Mouse (Mus musculus) brain, adult 10 weeks (tissue): ENCODE measurements around the gene Cdx2. TPM values are rescaled to one million over a fixed set of nuclear protein-coding genes. Genes with fewer than 3 reads are reported as not detected.

Experiments used
- polyA plus RNA-seq: library from polyadenylated mRNA; stranded (reverse); fragments of 350-450 nt; fragmentation: Illumina TruSeq; extraction: RNeasy Lipid Tissue Mini Kit (QIAGEN cat#74804); gene quantifications from one replicate; pipeline ENCODE4 v1.2.3, GENCODE M21; 2015; ENCODE audit warnings: low read depth, low replicate concordance

Gene Cdx2
- polyA plus RNA-seq, result not detected

DNA sequence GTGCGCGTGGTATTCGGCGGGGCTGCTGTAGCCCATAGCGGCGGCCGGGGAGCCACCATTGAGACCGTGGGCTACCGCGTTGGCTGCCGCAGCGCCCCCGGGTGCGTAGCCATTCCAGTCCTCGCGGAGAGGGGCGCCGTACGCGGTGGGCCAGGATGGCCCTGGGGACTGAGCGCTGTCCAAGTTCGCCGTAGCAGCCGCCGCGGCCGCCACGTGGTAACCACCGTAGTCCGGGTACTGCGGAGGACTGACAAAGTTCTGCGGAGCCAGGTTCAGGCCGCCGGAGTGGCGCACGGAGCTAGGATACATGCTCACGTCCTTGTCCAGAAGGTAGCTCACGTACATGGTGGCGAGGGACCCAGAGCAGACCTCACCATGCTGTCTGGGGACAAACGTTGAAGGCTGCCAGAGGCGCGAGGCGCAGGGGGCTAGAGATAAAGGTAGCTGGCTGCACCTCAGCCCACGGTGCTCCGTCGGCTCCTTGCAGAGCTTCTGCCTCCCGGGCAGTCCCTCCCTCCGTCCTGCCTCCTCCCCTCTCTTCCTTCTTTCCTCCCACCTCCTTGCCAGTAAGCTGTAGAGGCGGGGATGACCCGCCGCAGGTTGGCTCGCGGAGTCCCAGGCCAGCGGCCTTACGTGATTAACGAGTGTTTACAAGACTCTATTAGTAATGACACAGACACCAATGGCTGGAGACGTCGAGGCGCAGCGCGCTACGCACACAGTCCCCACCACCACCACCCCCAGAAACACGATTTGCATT lies at the start of gene Cdx2:
Gene Cdx2, minus strand, starts transcription at position 633 of the 760 bp plus-strand sequence.

GRCm38 (mm10) chr5:147322183-147322582 lies 15.1 kb upstream of the Cdx2 start, which contains the start of gene Urad:
Gene Urad, minus strand, starts transcription at chr5:147322440.

DNA sequence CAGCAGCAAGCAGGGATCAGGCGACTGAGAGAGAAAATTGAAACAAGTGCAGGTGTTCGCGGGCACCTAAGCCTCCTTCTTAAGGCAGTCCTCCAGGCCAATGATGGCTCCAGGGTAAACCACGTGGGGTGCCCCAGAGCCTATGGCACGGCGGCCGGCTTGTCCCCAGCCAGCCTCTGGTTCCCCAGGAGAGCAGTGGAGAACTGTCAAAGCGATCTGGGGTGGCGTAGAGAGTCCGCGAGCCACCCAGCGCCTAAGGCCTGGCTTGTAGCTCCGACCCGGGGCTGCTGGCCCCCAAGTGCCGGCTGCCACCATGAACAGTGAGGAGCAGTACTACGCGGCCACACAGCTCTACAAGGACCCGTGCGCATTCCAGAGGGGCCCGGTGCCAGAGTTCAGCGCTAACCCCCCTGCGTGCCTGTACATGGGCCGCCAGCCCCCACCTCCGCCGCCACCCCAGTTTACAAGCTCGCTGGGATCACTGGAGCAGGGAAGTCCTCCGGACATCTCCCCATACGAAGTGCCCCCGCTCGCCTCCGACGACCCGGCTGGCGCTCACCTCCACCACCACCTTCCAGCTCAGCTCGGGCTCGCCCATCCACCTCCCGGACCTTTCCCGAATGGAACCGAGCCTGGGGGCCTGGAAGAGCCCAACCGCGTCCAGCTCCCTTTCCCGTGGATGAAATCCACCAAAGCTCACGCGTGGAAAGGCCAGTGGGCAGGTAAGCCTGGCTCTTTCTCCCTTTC lies 37.0 kb downstream of the Cdx2 start, which contains the start of gene Pdx1:
Gene Pdx1, plus strand, starts transcription at position 34 of the 747 bp plus-strand sequence.

Other genes with a start within 250 kb of the Cdx2 start
- 2.9 TPM for gene Lnx2, start 230.7 kb downstream of the Cdx2 start, polyA plus RNA-seq
- 118 TPM for gene Polr1d, start 230.2 kb downstream of the Cdx2 start, polyA plus RNA-seq
- gene Gsx1, start 118.6 kb downstream of the Cdx2 start, polyA plus RNA-seq, result 0.42 TPM
- gene Pdx1, start 37.3 kb downstream of the Cdx2 start, polyA plus RNA-seq, result not detected
- gene Urad, start 15.2 kb upstream of the Cdx2 start, polyA plus RNA-seq, result not detected
- gene Flt3, start 93.2 kb upstream of the Cdx2 start, polyA plus RNA-seq, result 6.1 TPM
- gene Pan3, start 122.9 kb upstream of the Cdx2 start, polyA plus RNA-seq, result 18.7 TPM